Mouse (Mus musculus) left cerebral cortex, adult 2 months (tissue): ENCODE measurements around the gene Cyp26a1. TPM values are rescaled to one million over a fixed set of nuclear protein-coding genes. Genes with fewer than 3 reads are reported as not detected.

Source experiments
- DNase-seq, 2 experiments: peaks; one replicate each; pipeline ENCODE4 v3.0.0; 2021 to 2022; ENCODE audit warnings: low spot score in 2 of 2, mixed read lengths in 1 of 2; ENCODE audit errors: extremely low spot score in 1 of 2
- H3K27ac ChIP-seq: fragments of 200-600 bp; 2 replicates; pipeline ENCODE4 v1.8.1; 2022
- H3K4me3 ChIP-seq: fragments of 200-600 bp; 2 replicates; pipeline ENCODE4 v1.8.1; 2022
- CTCF ChIP-seq: fragments of 200-600 bp; IDR thresholded peaks from 2 replicates; pipeline ENCODE4 v1.8.1; 2022; ENCODE audit warnings: antibody characterized with exemption, mild to moderate bottlenecking, moderate library complexity
- intact Hi-C: fragments of 180-260 bp; cut with DNase I; formaldehyde crosslinking; loops from one replicate; pipeline ENCODE4 v1.15.1; 2025
- total RNA-seq, 2 experiments: library from RNA; stranded (reverse); gene quantifications; 2 replicates each; pipeline ENCODE4 v1.2.3; 2021

Gene Cyp26a1
- total RNA-seq, 2 experiments from 2014 or later, result 0.26 to 0.38 TPM

GRCm38 (mm10) chr19:37686941-37687850, 10.4 kb upstream of the Cyp26a1 start:
- DNase-seq, result no peak
- TF ChIP-seq CTCF, result no peak; the same call in 1 of the 2 replicates
- intact Hi-C loops, result no loop called here
- no peak overlapping the region for H3K27ac ChIP-seq
- H3K4me3 ChIP-seq, result no peak overlapping the region

DNA sequence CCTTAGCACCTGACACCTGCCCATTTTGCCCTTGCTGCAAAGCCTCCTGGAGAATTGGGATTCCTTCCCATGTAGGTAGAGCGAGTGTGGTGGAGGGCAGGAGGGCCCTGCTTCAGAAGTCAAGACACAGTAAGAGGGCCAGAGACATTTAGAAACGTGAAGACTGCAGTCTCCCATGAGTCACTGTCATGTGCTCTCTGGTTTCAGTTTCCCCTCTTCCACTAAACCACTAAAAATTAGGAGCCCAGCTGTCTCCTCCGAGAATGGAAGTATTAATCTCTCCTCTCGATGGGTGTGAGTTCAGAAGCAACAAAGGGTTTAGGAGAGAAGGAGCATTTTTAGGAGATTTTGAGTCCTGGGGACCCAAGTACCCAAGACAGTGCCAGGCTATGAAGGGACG, 8.1 kb upstream of the Cyp26a1 start:
- intact Hi-C loops, result no loop called here
- Histone ChIP-seq H3K4me3 (no peak overlapping the region), H3K27ac (no peak overlapping the region)
- DNase-seq, result no peak
- no peak for TF ChIP-seq CTCF

DNA sequence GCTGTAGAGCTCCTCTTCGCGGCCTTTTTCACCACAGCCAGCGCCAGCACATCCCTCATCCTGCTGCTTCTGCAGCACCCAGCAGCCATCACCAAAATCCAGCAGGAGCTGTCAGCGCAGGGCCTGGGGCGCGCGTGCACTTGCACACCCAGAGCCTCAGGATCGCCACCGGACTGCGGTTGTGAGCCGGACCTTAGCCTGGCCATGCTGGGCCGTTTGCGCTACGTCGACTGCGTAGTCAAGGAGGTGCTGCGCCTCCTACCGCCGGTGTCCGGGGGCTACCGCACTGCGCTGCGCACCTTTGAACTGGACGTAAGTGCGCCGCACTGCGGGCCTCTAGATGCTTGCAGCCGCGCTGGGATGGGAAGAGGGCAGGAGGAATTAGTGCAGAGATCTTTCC, 6.9 kb upstream of the Cyp26a1 start:
- Histone ChIP-seq H3K27ac (no peak overlapping the region), H3K4me3 (no peak overlapping the region)
- TF ChIP-seq CTCF, result no peak; the same call in 1 of the 2 replicates
- intact Hi-C loops, result no loop called here
- DNase-seq, result no peak

DNA sequence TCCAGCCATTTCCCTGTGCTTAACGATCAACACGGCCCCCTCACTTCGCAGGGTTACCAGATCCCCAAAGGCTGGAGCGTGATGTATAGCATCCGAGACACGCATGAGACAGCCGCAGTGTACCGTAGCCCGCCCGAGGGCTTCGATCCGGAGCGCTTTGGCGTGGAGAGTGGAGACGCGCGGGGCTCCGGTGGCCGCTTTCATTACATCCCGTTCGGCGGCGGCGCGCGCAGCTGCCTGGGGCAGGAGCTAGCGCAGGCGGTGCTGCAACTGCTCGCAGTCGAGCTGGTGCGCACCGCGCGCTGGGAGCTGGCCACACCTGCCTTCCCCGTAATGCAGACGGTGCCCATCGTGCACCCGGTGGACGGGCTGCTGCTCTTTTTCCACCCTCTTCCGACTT, 4.7 kb upstream of the Cyp26a1 start:
- no peak for TF ChIP-seq CTCF
- DNase-seq, result peak in 1 of 2 experiments; percentile 39
- intact Hi-C loops, result no loop called here

DNA sequence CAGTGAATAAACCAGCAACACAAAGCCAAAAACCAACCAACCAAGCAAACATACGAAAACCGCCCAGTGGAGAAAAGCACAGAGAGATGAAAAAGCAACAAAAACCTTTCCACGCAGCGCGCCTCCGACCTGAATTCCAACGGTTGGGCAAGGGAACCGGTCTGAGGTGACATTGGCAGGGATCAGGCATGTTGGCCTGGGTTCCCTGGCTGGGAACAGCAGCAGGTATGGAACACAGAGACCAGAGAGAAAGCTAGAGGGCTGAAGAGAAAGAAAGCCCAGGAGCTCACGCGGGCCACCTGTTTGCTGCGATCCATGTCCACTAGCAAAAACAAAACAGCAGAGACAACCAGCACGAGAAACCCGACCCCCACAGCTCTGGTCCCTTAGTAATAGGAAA, 2.5 kb upstream of the Cyp26a1 start:
- intact Hi-C loops, result no loop called here
- Histone ChIP-seq H3K4me3 (no peak overlapping the region), H3K27ac (no peak overlapping the region)
- DNase-seq, result no peak
- no peak for TF ChIP-seq CTCF

More for the DNA sequence above, 4.7 kb upstream of the Cyp26a1 start:
- Histone ChIP-seq H3K27ac (no peak overlapping the region), H3K4me3 (peak overlapping the region; percentile 42)

DNA sequence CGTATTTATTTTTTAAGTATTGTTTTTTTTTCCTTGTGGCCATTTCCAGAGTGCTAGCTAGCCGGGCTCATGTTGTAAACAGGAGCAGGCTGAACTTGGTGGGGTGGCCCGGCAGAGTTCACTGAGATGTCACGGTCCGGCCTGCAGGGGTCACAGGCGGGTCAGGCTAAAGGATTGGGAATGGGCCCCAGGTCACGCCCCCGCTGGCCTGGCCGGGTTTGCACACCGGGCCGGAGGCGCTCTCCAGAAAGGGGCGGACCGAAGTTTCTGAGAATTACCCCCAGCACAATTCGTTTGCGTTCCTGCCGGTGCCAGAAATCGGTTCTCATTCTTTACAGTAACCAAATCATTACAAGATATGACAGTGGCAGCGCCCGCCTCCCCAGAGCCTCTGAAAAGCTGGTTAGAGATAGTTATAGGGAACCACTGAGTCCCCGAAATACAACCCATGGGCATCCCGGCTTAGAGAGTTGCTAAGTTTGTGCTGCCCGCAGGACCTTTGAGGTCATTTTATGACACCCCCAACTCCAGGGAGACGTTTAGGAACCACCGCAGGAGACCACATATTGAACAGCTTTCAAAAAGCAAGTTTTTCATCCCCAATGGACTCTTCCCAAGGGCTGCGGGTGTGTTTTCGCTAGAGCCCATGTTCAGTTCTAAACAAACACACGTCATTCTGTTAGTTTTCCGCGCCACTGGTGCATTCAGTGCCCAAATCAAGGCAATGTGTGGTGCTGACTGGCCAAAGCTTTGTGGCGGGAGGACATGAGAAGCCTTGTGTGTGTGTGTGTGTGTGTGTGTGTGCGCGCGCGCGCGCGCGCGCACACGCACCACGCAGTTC, 1.6 kb upstream of the Cyp26a1 start:
- TF ChIP-seq CTCF, result no peak
- Histone ChIP-seq H3K27ac (no peak overlapping the region), H3K4me3 (no peak overlapping the region)
- intact Hi-C loops, result no loop called here
- no peak for DNase-seq

- no peak overlapping the region for H3K27ac ChIP-seq
- no peak for TF ChIP-seq CTCF
- DNase-seq, result no peak
- H3K4me3 ChIP-seq, result no peak overlapping the region
- intact Hi-C loops, result no loop called here
Measured at GRCm38 (mm10) chr19:37696603-37697334, 829 bp upstream of the Cyp26a1 start.

DNA sequence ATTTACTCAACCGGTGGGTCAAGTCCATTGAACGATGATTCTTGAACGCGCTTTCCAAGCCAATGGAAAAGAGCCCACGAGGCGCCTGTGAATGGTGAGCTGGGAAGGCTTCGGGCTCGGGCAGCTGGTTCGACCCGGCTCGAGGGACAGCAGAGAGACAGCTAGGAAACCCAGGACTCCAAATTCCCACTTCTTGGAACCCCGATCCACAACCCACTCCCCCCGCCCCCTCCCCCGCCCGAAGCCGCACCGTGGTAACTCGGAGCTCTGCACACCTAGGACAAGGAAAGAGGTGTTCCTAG, 312 bp upstream of the Cyp26a1 start:
- no peak for TF ChIP-seq CTCF
- no peak for DNase-seq
- Histone ChIP-seq H3K27ac (no peak overlapping the region), H3K4me3 (peak overlapping the region; percentile 40)
- intact Hi-C loops, result no loop called here

DNA sequence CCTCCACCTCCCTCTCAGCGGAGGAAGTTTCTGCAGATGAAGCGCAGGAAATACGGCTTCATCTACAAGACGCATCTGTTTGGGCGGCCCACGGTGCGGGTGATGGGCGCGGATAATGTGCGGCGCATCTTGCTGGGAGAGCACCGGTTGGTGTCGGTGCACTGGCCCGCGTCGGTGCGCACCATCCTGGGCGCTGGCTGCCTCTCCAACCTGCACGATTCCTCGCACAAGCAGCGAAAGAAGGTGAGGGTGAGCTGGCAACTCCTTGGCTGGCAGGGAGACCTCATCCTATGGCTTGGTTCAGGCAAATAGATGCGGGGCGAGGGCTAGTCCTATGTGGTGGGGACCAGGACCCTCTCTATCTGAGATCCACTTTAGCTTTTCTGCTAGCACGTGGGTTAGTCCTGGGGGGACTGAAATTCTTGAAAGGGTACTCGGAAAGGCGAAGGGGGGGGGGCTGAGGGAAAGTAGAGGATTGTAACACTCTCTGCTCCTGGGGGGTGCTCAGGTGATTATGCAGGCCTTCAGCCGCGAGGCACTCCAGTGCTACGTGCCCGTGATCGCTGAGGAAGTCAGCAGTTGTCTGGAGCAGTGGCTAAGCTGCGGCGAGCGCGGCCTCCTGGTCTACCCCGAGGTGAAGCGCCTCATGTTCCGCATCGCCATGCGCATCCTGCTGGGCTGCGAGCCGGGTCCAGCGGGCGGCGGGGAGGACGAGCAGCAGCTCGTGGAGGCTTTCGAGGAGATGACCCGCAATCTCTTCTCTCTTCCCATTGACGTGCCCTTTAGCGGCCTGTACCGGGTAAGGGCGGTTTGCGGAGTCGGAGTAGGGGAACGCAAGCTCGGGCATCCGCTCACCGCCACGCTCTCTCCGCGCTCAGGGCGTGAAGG, 919 bp downstream of the Cyp26a1 start:
- H3K4me3 ChIP-seq, result peak overlapping the region; percentile 40
- intact Hi-C loops, result no loop called here
- no peak for TF ChIP-seq CTCF
- DNase-seq, result peak in 1 of 2 experiments; percentile 13
- no peak overlapping the region for H3K27ac ChIP-seq

GRCm38 (mm10) chr19:37699711-37700110, 2.1 kb downstream of the Cyp26a1 start:
- Histone ChIP-seq H3K4me3 (no peak overlapping the region), H3K27ac (no peak overlapping the region)
- no peak for TF ChIP-seq CTCF
- intact Hi-C loops, result loop anchor here (10.0 kb wide), 1 partner anchor 355 kb away; the partner anchor contains the start of gene Cep55
- DNase-seq, result no peak
